21 mouse cellular contexts compared by ENCODE assay signal in the genomic region with DNA sequence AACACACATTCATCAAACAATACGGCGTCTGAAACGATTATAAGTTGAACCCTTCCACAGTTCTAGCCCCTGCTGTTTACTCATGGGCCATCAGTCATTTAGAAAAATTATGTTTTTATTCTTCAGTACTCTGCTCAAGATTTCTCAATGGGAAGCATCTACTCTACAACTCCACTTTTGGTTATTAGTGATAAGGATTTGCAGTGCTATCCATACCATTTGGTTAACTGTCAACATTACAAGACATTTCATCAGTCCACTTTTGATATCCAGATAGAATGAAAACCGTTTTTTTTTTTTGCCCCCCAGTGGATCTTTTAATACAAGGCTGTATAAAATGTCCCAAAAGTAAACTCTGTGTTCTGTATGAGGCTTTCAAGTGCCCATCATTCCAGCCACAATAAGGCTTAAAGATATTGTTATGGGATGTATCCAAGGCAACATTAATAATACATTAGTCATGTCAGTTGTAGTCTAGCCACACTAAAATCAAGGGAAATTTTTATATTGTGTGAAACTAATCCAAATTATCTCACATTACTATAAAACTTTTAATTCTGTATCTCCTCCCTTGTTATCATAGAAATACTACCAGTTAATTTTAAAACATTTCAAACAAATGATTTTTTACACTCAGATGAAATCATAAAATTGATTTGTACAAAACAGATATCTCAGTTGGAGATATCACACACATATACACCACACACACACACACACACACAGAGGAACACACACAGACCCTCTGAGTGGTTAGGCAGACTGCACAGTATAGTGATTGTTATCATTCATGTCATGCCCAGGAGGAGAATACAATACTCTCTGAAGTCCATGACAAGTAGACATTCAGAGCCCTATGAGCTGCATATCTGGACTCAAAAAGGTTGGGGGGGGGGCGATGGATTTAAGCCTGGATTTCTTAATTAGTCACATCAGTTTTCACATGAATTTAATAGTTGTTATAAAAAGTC.
A peak's percentile ranks its signal among the peaks of the same experiment; 100 is the strongest.
DNase-seq lines count a peak whose midpoint lies in the region; ATAC-seq and TF ChIP-seq lines count a peak whose summit lies in the region.
"Had no signal": no experiment of that assay in that cellular context is flagged by ENCODE, and none has a peak within 500 bp of the region (broad histone marks: within the 10 kb centered on the region; RNA-seq: fewer than 3 reads in every experiment).

No protein-coding gene starts in this region.

- no peak overlapping the region for H3K9ac ChIP-seq in hindbrain, embryonic 13.5 days
- H3K9ac ChIP-seq in midbrain, embryonic 11.5 days (ENCODE audit: low read length): no peak overlapping the region
- no peak overlapping the region for H3K9ac ChIP-seq in midbrain, postnatal 0 days (replicated peaks; ENCODE audit: low read length, poor library complexity, severe bottlenecking)
- H3K9ac ChIP-seq in MEL (ENCODE audit: control insufficient read depth, low read depth, low read length, poor library complexity, severe bottlenecking): peak overlapping the region; percentile 81
- H3K9ac ChIP-seq: forebrain, embryonic 13.5 days had no signal

- no peaks in the 10 kb centered on the region for H3K79me2 ChIP-seq in MEL (ENCODE audit: control insufficient read depth, insufficient read depth, low read length, poor library complexity)

- no peaks in the 10 kb centered on the region for H3K4me1 ChIP-seq in hindbrain, embryonic 13.5 days (replicated peaks)
- no peaks in the 10 kb centered on the region for H3K4me1 ChIP-seq in hindbrain, embryonic 10.5 days (replicated peaks)
- H3K4me1 ChIP-seq in midbrain, embryonic 11.5 days (ENCODE audit: control insufficient read depth, insufficient read depth, low read length): no peaks in the 10 kb centered on the region
- H3K4me1 ChIP-seq in midbrain, postnatal 0 days (ENCODE audit: insufficient read depth, low read length): 0 out of 2 replicates have a peak, but pooled peaks cover 2% of the 10 kb centered on the region
- H3K4me1 ChIP-seq in G1E (ENCODE audit: insufficient read depth, low read depth, low read length) (peaks cover 5% of the 10 kb centered on the region; the same call in 1 of the 2 replicates), MEL (ENCODE audit: control insufficient read depth in 1 of 2, insufficient read depth in 2 of 2, low read length in 2 of 2) (peaks cover 14 to 38% of the 10 kb centered on the region in 2 experiments)
- H3K4me1 ChIP-seq: forebrain, embryonic 10.5 days; forebrain, embryonic 13.5 days had no signal

- ATAC-seq in hindbrain, embryonic 13.5 days (ENCODE audit: low FRiP score): peak; percentile 36; the same call in 1 of the 2 replicates
- ATAC-seq in midbrain, embryonic 11.5 days (ENCODE audit: low FRiP score): peak; percentile 90
- no peak for ATAC-seq in midbrain, postnatal 0 days (ENCODE audit: low FRiP score)
- ATAC-seq in G1E (ENCODE audit: extremely low read depth, insufficient number of reproducible peaks, low FRiP score, poor library complexity, severe bottlenecking): peak; percentile 69
- ATAC-seq: CD4-positive, CD25-positive, alpha-beta regulatory T cell, adult 4 months; forebrain, embryonic 13.5 days; forebrain, embryonic 16.5 days; Patski had no signal

- no peak for TF ChIP-seq RAD21 in MEL (IDR thresholded peaks at IDR 0.05; ENCODE audit: low read depth, low read length)

- no peak overlapping the region for H3K27ac ChIP-seq in hindbrain, embryonic 13.5 days
- H3K27ac ChIP-seq in hindbrain, embryonic 10.5 days: no peak overlapping the region
- H3K27ac ChIP-seq in midbrain, embryonic 11.5 days (ENCODE audit: low read depth, low read length): no peak overlapping the region
- no peak overlapping the region for H3K27ac ChIP-seq in midbrain, postnatal 0 days (ENCODE audit: low read depth, low read length)
- H3K27ac ChIP-seq in MEL (ENCODE audit: control insufficient read depth, low read depth, low read length): peak overlapping the region; percentile 100
- H3K27ac ChIP-seq: forebrain, embryonic 10.5 days; forebrain, embryonic 13.5 days had no signal

- TF ChIP-seq CTCF in midbrain, postnatal 0 days (IDR thresholded peaks at IDR 0.05): no peak
- TF ChIP-seq CTCF in G1E (IDR thresholded peaks at IDR 0.05; ENCODE audit: low read depth, low read length) (no peak), MEL (IDR thresholded peaks at IDR 0.05 in 2 of 3, conservative IDR thresholded peaks at IDR 0.05 in 1 of 3; ENCODE audit: control insufficient read depth in 1 of 3, insufficient read depth in 1 of 3, low read depth in 2 of 3, low read length in 3 of 3, poor library complexity in 1 of 3, severe bottlenecking in 1 of 3) (no peak)

- intact Hi-C loops in gastrocnemius, postnatal 36 days (cut with DNase I): no loop called here

- TF ChIP-seq POLR2A in MEL (IDR thresholded peaks at IDR 0.05; ENCODE audit: control insufficient read depth in 1 of 2, insufficient read depth in 1 of 2, low read depth in 1 of 2, low read length in 2 of 2, poor library complexity in 1 of 2): no peak

- no peaks in the 10 kb centered on the region for H3K27me3 ChIP-seq in hindbrain, embryonic 13.5 days
- H3K27me3 ChIP-seq in hindbrain, embryonic 10.5 days (ENCODE audit: insufficient read depth, poor library complexity, severe bottlenecking): no peaks in the 10 kb centered on the region
- no peaks in the 10 kb centered on the region for H3K27me3 ChIP-seq in midbrain, embryonic 11.5 days (ENCODE audit: control insufficient read depth, insufficient read depth, low read length)
- no peaks in the 10 kb centered on the region for H3K27me3 ChIP-seq in midbrain, postnatal 0 days (ENCODE audit: insufficient read depth, low read length)
- H3K27me3 ChIP-seq in G1E (ENCODE audit: insufficient read depth, low read length) (no peaks in the 10 kb centered on the region), MEL (ENCODE audit: control insufficient read depth in 1 of 2, insufficient read depth in 2 of 2, low read length in 2 of 2) (no peaks in the 10 kb centered on the region)
- H3K27me3 ChIP-seq: forebrain, embryonic 13.5 days; Patski had no signal

- 79% methylated on average over 5 of the region's 5 CpGs for WGBS in hindbrain, embryonic 13.5 days
- WGBS in hindbrain, embryonic 10.5 days: 86% methylated on average over 5 of the region's 5 CpGs
- 83% methylated on average over 5 of the region's 5 CpGs for WGBS in midbrain, embryonic 11.5 days
- 61% methylated on average over 5 of the region's 5 CpGs for WGBS in midbrain, postnatal 0 days

- H3K36me3 ChIP-seq in hindbrain, embryonic 13.5 days: no peaks in the 10 kb centered on the region
- no peaks in the 10 kb centered on the region for H3K36me3 ChIP-seq in hindbrain, embryonic 10.5 days
- no peaks in the 10 kb centered on the region for H3K36me3 ChIP-seq in midbrain, embryonic 11.5 days (ENCODE audit: control insufficient read depth, insufficient read depth, low read length)
- H3K36me3 ChIP-seq in midbrain, postnatal 0 days (ENCODE audit: insufficient read depth, low read length): no peaks in the 10 kb centered on the region
- H3K36me3 ChIP-seq in G1E (replicated peaks) (no peaks in the 10 kb centered on the region), MEL (ENCODE audit: control insufficient read depth in 1 of 2, insufficient read depth in 2 of 2, low read length in 2 of 2) (peaks cover 0 to 31% of the 10 kb centered on the region in 2 experiments; a peak in 2 of 4 replicates)
- H3K36me3 ChIP-seq: forebrain, embryonic 10.5 days had no signal

- no peak overlapping the region for H3K4me2 ChIP-seq in hindbrain, embryonic 13.5 days
- no peak overlapping the region for H3K4me2 ChIP-seq in midbrain, embryonic 11.5 days
- H3K4me2 ChIP-seq in midbrain, postnatal 0 days (ENCODE audit: low read depth, low read length, poor library complexity, severe bottlenecking): no peak overlapping the region
- H3K4me2 ChIP-seq: forebrain, embryonic 13.5 days; heart, embryonic 11.5 days had no signal

- no peaks in the 10 kb centered on the region for H3K9me3 ChIP-seq in hindbrain, embryonic 13.5 days
- H3K9me3 ChIP-seq in hindbrain, embryonic 10.5 days: no peaks in the 10 kb centered on the region
- H3K9me3 ChIP-seq in midbrain, embryonic 11.5 days (ENCODE audit: control insufficient read depth, low read length): no peaks in the 10 kb centered on the region
- no peaks in the 10 kb centered on the region for H3K9me3 ChIP-seq in midbrain, postnatal 0 days (ENCODE audit: low read length)
- no peaks in the 10 kb centered on the region for H3K9me3 ChIP-seq in G1E (replicated peaks)
- H3K9me3 ChIP-seq in MEL (replicated peaks; ENCODE audit: insufficient read depth, low read length): no peaks in the 10 kb centered on the region
- H3K9me3 ChIP-seq: forebrain, embryonic 10.5 days; forebrain, embryonic 13.5 days had no signal

- peak; percentile 90 to 93 for TF ChIP-seq EP300 in MEL (IDR thresholded peaks at IDR 0.05; ENCODE audit: low read depth in 1 of 2, low read length in 2 of 2)

- no peak overlapping the region for H3K4me3 ChIP-seq in hindbrain, embryonic 13.5 days
- no peak overlapping the region for H3K4me3 ChIP-seq in hindbrain, embryonic 10.5 days
- H3K4me3 ChIP-seq in midbrain, embryonic 11.5 days (ENCODE audit: low read depth, low read length): no peak overlapping the region
- no peak overlapping the region for H3K4me3 ChIP-seq in midbrain, postnatal 0 days (ENCODE audit: low read depth, low read length)
- no peak overlapping the region; the same call in 1 of the 2 replicates for H3K4me3 ChIP-seq in G1E (ENCODE audit: low read depth, low read length)
- H3K4me3 ChIP-seq in MEL (ENCODE audit: control insufficient read depth in 1 of 2, insufficient read depth in 1 of 2, low read depth in 2 of 2, low read length in 2 of 2): peak overlapping the region; percentile 32 to 35
- H3K4me3 ChIP-seq: forebrain, embryonic 10.5 days; forebrain, embryonic 13.5 days had no signal

- DNase-seq in hindbrain, embryonic 10.5 days (ENCODE audit: low spot score): no peak
- DNase-seq in midbrain, embryonic 11.5 days (ENCODE audit: low spot score, missing footprints): no peak
- DNase-seq in midbrain, postnatal 0 days (ENCODE audit: low spot score): no peak
- DNase-seq in G1E (ENCODE audit: low spot score) (no peak), MEL (ENCODE audit: low read depth, low spot score) (peak; percentile 65)
- no peak for DNase-seq in right cerebral cortex, postnatal 36 days (ENCODE audit: low spot score in 2 of 2)
- no peak for DNase-seq in gastrocnemius, postnatal 36 days
- DNase-seq: adrenal gland, postnatal 10 days; adrenal gland, postnatal 36 days; cerebellum, adult 18-20 months; cerebellum, adult 9-10 months; cerebellum, postnatal 14 days; gastrocnemius, postnatal 10 days; heart, adult 11 months had no signal

TF ChIP-seq in MEL, 35 proteins besides CTCF, POLR2A, EP300 and RAD21 (continues in another document):
- TF ChIP-seq NELFE (IDR thresholded peaks at IDR 0.05; ENCODE audit: low read depth, low read length): no peak
- TF ChIP-seq TAL1 (IDR thresholded peaks at IDR 0.05; ENCODE audit: low read length): no peak
- no peak for TF ChIP-seq CHD2 (IDR thresholded peaks at IDR 0.05; ENCODE audit: low read length)
- no peak for TF ChIP-seq MAZ (IDR thresholded peaks at IDR 0.05; ENCODE audit: low read depth, low read length)
- TF ChIP-seq MYB (IDR thresholded peaks at IDR 0.05; ENCODE audit: low read depth, low read length): peak; percentile 91
- TF ChIP-seq MEF2A (IDR thresholded peaks at IDR 0.05; ENCODE audit: extremely low read depth, insufficient replicate concordance, low read depth, low read length, poor library complexity, severe bottlenecking): no peak
- TF ChIP-seq GABPA (IDR thresholded peaks at IDR 0.05; ENCODE audit: low read depth, low read length): no peak

Comparison
In these comparisons a context has a peak if more than half of its experiments do, and no peak if none do; other contexts are left out.
1. H3K4me3 ChIP-seq: peak in MEL (2 of 2); none in hindbrain, embryonic 13.5 days (single experiment), hindbrain, embryonic 10.5 days (single experiment), midbrain, embryonic 11.5 days (single experiment), midbrain, postnatal 0 days (single experiment) and G1E (single experiment).